Mouse (Mus musculus) thymus, adult 2 months (tissue): Measurements from ENCODE around the gene Insm2.

Experiments
- CTCF ChIP-seq: fragments of 200-500 bp; IDR thresholded peaks from 2 replicates; pipeline ENCODE4 v1.5.1; 2012; ENCODE audit warnings: mild to moderate bottlenecking, control low read depth, low read length, moderate library complexity, borderline replicate concordance; ENCODE audit not compliant: control insufficient read depth, poor library complexity, insufficient read depth; ENCODE audit errors: extremely low read depth
- POLR2A ChIP-seq: fragments of 200-500 bp; IDR thresholded peaks from 2 replicates; pipeline ENCODE4 v1.6.1; 2012; ENCODE audit warnings: mild to moderate bottlenecking, low read length, control low read depth, moderate library complexity; ENCODE audit not compliant: control insufficient read depth, poor library complexity, insufficient read depth; ENCODE audit errors: extremely low read depth

GRCm38 (mm10) chr12:55563742-55564141, 35.5 kb upstream of the Insm2 start:
- no peak for TF ChIP-seq POLR2A
- TF ChIP-seq CTCF: no peak
